Mouse (Mus musculus) Muller cell, postnatal 12 days (primary cell): Measurements from ENCODE around the gene Rpl7a.

ENCODE experiments used
- DNase-seq: peaks from one replicate; pipeline ENCODE4 v3.0.0-alpha.2; 2015; ENCODE audit errors: inconsistent ontology term

The Rpl7a gene

DNA sequence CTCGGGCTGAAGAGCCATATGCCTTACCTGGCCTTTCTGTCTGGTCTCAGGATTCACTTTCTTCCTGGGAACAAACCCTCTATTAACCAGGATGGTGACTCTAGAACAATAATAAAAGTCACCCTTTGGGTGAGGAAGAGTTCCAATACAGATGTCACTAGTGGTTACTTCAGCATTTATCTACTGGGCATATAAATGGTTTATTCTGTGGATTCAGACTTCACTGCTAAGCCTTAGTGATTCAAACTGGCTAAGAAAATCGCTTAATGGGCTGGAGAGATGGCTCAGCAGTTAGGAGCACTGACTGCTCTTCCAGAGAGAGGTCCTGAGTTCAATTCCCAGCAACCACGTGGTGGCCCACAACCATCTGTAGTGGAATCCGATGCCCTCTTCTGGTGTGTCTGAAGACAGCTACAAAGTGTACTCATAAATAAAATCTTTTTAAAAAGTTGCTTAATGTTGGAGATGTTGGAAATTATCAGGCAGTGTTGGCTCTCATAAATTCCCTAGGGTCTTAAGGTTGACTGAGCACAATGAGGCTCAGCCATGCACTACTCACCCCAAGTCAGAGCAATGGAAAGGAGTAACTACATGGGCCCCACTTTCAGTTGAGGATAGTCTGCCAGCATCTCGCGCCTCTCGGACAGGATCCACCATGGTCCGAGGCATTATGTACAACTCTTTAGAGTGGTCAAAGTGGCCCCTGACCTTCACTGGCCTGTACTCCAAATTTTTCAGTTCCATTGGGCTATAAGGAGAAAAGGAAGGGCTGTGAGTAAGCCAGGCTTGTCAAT, 3.8 kb downstream of the Rpl7a start:
- DNase-seq, result no peak

DNA sequence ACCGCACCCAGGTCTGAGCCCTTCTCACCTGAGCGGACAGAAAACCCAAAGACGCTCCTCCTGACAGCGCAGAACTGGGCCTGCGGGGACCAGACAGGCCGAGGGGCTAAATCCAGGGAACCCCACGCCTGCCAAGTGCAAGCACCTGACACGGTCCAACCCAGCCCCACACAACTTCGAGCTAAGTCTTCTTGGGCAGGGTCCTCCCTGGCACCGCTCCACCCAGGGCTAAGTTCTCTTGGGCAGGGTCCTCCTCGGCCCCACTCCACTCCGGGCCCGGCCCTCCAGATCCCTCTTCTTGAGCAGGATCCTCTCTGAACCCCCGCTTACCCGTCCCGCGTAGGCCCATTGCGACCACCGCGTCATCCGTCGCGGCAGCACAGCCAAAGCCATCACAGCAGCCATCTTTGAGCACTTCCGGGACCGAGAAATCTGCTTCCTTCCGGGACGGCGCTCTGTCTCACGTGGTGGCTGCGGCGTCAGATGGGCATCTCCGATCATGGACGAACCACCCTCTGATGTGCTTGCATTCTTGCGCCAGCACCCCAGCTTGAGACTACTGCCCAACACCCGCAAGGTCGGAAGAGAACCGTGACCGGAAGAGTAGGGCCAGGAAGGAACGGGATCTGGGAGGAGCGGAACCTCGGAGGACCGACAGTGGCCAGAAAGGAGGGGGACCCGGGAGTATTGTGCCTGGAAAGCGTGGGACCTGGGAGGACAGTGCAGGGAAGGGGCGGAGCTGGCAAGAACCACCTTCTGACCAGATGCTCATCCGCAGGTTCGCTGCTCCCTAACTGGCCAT, 5.6 kb downstream of the Rpl7a start, which contains the start of the genes Surf2 and Surf1:
Gene Surf2, plus strand, starts transcription at position 441 of the 802 bp plus-strand sequence.
Gene Surf1, minus strand, starts transcription at position 604 of the 802 bp plus-strand sequence.
- DNase-seq, result peak; percentile 86

DNA sequence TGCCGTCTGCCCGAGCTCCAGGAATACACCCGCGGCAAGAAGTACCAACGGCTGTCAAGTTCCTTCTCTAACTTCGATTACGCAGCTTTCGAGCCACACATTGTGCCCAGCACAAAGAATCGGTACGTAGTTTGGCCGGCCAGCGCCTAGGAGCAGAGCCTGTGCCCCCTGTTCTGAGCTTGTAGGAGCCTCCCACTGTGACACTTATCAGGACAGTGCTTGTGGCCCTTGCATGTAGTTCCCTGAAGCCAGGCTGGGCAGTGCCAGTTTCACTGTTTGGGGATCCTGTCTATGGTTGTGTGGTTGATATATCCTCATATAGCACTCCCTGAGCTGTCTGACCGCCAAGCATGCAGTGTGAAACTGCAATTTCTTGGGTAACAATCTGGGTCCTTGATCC, 6.2 kb downstream of the Rpl7a start:
- no peak for DNase-seq

DNA sequence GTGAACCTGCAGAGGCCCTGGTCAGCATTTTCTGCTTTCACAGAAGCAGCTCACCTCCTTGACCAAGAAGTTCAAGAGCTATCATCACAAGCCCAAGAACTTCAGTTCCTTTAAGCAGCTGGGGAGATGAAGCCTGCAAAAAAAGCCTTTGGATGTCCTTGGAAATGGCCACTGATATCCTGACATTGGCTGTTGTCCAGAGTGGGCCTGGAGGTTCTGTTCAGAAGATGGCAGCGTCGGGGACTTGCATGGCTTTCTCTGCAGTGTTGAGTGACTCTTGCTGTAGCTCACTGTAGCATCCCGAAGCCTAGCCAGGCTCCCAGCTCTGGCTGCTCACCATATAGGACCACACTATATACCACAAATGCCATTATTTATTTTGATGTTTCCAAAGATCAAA, 9.1 kb downstream of the Rpl7a start:
- DNase-seq, result no peak

DNA sequence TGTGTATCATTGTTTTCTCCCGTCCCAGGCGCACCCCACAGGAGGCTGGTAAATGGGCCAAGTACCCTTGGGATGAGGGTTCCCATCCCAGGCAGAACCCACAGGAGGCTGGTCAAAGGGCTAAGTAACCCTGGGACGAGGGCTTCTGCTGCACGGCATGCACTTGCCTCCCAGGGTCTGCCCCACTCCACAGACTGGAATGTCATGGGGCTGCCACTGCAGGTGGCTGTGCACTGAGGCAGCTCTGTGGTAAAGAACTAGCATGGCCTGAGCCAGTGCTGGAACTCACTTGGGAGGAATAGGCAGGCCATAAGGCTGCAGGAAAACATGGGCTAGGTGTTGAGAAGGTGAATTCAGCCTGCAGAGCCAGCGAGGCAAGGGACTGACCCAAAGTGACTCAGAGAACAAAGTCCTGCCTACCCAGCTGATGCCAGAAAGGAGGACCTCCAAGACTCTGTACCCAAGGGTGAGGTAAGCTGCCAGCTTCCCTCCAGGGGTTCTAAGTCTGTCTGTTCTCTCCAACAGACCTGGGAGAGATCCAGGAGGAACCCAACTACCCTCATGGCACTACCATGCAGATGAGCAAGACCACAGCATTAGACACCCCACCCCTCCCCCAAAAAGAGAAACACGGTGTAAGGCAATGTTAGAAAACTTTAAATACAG, 9.8 kb downstream of the Rpl7a start:
- no peak for DNase-seq

DNA sequence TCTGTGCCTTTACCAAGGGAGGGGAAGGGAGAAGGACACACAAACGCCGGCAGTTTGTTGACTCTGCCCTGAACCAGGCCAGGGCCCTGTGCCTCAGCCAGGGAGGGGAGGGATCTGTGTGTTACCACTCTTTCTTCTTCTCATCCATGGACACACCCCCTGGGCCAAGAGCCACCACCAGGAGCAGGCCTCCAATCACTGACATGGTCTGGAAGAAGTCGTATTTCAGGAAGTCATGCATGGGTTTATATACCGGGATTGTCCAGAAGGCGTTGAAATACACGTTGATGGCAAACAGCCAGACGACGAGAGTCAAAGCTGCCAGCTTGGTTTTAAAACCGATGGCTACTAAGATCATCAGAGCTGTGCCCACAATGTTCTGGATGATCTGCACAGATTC, 11.2 kb downstream of the Rpl7a start:
- DNase-seq, result no peak

DNA sequence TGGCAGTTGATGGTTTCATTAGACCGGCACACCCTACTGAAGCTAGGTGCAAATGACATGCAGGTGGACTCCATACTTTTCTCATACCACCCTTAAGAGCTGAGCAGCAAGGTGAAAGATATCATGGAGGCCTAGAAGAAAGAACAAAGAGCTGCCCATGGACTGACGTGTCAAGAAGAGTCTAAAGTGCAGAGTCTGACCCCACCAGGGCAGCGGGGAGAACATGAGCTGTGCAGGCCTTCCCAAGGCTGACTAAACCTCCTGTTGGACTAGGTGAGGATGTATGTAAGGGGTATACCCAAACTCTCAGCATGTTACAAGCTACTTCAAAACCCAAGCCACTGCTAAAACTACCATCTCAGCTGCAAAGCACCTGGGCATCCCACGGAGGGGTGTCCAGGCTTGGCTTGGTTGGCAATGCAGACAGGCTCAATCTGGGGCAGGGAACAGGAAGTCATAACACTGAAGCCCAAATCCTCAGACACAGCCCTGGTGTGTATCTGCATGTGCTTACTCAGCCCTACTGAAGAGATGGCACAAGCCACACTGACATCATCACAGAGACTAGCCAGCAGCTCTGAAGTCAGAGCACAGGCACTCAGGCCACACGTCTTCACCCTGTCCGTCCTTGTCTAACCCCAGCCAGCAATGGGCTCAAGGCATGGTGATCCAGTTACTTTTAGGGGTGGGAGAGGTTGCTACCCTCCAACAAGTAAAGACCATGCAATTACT, 17.3 kb downstream of the Rpl7a start:
- DNase-seq, result no peak

DNA sequence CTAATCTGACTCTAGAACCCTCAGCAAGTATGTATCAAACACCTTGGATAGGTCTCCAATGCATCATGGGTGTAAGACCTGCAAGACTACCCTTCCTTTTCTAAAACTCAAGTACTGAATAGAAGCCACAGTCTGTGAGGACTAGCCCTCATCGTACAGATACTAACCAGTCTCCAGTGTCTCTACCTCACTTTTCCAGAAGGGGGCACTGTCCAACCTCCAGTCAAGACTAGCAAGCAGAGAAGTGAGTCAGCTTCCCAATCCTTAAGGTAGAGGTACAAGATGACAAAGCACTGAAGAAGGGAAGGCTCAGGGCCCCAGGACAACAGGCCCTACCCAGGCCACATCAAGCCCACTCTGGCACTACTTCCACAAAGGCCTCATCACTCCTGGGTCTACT, 19.8 kb downstream of the Rpl7a start:
- DNase-seq, result no peak

DNA sequence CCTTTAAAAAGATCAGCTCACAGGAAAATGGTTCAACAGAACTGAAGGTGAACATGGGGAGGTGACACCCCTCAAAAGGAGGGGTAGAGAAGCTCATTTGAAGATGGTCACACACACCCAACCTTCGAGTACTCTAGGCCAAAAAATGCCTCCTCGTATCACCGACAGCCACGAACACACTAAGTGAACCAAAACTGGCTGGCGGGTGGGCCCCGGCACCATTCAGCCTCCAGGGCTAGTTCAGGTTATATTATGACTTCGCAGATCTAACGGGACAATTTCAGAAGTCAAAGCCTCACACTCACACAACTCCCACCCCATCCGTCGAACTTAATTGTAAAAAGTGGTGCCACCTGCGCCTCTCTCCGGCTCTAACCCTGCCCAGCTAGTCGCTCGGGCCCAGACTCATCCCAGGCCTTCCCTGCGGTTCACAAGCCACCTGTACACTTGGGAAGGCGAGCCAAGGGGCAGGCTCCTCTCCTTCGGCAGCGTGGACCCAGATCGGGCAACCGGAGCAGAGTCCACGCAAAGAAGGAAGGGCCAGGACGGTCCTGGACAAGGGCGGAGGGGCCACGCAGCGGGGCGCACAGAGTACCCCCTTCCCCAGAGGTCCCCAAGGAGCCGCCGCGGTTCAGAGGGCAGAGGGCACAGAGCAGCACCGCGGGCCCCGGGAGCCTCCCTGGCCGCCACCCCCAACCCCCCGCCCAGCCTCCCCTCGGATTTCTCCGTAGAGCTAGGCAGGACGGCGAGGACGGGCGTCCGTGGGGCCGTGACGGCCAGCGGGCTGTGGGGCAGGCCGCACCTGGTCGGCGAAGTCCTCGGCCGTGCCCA, 22.1 kb downstream of the Rpl7a start:
- DNase-seq, result peak; percentile 45

DNA sequence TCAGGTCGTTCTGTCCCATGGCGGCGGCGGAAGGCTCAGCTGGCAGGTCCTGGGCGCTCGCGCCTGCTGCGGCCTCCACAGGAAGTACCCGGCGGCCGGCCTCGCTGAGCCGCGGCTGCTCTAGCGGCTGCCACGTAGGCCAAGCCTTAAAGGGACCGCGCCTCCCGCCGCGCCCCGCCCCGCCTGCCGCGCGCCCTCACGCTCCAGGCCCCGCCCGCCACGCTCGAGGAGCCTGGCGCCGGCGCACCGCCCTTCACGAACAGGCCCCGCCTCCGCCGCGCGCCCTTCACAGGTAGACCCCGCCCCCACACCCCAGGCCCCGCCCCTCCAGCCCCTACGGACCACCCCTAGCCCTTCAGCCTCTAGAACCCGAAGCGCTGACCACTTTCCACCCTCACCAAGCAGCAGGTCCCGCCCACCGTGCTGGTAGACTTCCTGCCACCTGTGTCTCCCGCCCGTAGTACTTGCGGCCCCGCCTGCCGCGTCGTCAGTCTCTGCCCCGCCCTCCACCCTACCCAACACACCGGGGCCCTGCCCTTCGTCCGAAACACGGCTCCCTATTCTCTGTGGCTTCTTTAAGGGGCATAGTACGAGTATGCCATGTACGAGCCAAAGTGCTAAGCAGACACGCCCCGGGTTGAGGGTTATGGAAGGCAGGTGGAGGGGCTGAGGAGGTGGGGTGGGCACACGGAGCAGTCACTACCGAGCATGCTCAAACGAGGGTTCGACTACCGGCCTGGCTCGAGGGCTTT, 22.9 kb downstream of the Rpl7a start, which contains the start of the genes Surf4 and Stkld1:
Gene Surf4, minus strand, starts transcription at position 625 of the 752 bp plus-strand sequence.
Gene Stkld1, plus strand, starts transcription at position 744 of the 752 bp plus-strand sequence.
- DNase-seq, result peak; percentile 97

DNA sequence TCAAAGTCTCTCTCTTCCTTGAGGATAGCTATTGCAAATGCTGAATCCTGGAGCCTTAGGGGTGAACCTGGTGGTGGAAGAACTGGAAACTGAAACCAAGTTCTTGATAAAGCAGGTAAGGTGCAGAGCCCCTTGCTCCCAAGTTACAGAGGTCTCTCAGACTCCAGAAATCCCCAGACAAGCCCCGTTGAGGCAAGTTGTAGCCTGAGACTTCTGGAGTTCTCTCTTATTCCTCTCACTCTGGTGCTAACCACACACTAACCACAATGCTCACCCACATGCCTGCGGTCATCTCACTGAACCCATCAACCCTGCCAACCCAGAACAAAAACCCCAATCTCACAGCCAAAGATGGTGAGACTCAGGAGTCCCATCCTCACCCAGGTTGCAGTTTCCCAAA, 24.7 kb downstream of the Rpl7a start:
- DNase-seq, result no peak

DNA sequence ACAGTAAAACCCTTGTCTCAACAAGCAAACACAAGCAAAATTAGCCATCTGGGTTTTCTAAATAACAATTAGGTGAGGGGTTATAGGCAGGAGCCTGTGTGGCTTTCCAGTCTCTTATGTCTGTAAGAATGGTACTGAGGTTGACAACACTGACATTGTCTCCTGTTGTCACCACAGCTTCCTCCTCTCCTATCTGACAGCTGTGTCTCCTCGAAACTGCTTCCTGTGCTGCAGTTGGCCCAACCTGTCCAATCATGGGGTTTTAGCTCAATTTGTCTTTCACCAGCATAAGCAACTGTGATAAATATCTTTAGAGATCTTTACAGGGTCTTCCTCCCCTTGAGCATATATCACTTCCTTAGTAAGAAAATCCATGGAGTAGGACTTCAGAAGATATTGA, 25.9 kb downstream of the Rpl7a start:
- DNase-seq, result no peak

DNA sequence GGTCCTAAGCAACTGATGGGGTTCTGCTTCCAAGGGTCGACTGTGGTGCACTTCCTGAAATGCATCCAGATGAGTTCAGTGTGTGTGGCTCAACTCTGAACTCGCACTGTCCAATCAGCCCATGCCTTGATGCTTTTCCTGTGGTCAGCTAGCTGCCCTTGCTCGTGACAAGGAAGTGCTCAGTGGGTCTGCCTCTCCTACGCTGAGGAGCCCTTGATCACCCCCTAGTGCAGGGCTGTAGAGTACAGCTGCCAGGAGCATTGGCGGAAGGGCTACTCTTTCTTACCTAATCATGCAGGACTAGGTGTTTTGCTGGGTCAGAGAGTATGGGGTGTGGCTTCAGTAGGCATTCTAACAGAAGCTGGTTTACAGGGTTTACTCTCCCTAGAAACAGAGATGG, 31.0 kb downstream of the Rpl7a start:
- DNase-seq, result no peak

DNA sequence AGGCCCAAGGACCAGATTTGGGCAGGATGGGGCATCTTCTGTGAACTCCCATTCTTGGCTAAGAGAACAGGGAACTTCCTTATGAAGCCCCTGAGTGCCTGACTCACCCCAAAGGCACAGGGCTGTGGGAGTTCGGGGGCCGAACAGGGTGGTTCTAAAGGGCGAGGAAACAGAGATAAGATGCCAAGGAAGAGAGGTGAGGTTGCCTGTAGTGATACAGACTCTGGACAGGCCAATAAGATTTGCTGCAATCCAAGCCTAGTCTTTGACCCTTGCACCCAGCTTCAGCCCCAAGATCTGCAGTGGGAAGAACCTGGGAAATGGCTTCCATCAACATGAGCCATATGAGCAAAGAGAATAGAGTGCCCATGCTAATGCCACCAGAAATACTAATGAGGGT, 32.7 kb downstream of the Rpl7a start:
- no peak for DNase-seq

DNA sequence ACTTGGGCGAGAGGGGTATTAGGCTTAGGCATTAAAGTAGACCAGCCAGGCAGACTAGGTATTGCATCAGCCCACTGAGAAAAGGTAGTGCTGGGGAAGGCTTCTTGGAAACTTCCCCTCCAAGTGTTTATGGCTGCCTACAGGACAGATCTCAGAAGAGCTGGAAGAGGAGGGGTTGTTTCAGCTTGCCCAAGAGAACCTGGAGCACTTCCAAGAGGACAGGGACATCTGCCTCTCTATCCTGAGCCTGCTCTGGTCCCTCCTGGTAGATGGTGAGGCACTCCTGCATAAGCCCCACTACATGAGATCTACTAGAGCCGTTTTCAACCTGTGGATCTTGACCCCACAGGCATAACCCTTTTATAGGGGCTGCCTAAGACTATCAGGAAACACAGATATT, 39.8 kb downstream of the Rpl7a start:
- DNase-seq, result no peak

DNA sequence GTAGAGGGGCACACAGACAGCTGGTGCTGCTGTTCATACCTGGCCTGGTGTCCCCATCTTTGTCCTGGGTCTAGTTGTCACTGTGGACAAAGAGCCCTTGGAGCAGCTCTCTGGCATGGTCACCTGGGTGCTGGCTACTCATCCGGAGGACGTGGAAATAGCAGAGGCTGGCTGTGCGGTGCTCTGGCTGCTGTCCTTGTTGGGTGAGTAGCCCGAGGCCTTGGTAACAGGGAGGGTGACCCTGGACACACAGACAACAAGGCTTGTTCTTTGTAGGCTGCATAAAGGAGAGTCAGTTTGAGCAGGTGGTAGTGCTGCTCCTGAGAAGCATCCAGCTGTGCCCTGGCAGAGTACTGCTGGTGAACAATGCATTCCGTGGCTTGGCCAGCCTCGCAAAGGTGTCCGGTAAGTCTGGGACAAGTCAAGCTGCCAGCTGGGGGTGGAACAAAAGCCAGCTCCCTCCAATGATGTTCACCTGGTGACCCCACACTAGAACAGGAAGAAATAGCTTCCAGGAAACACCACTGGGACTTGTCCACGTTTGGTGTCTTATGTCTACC, 40.9 kb downstream of the Rpl7a start:
- DNase-seq, result no peak

DNA sequence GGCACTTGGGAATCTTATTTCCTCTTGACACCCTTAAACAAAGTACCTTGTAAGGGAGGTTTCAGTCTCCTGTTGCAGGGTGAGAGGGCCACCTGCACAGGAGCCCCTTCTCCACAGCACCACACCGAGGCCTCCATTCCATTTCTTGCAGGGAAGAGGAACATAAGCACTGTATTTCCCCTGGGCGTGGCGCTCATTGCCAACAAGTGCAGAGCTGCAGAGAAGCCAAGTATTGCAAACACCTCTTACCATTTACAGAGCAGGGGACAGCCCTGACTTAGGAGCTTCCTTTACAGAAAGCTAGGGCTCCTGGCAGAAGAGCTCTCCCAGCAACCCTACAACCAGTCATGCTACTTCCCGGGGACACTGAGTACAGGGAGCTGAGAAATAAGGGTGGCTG, 41.6 kb downstream of the Rpl7a start:
- DNase-seq, result no peak

DNA sequence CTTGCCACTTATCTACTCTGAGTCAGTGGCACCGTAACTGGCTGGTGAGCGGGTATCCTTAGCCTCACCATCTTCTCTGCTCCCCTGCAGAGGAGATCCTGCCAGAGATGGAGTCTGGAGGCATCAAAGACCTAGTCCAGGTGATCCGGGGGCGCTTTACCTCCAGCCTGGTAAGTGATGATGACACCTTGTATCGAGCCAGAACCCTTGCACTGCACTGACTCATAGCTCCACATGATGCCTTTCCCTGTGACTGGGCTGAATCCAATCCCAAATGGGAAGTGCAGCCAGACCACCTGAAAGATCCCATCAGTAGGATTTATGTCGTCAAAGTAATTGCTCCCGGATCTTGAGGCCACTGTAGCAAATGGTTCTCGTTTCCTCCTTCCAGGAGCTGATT, 42.3 kb downstream of the Rpl7a start:
- DNase-seq, result no peak

DNA sequence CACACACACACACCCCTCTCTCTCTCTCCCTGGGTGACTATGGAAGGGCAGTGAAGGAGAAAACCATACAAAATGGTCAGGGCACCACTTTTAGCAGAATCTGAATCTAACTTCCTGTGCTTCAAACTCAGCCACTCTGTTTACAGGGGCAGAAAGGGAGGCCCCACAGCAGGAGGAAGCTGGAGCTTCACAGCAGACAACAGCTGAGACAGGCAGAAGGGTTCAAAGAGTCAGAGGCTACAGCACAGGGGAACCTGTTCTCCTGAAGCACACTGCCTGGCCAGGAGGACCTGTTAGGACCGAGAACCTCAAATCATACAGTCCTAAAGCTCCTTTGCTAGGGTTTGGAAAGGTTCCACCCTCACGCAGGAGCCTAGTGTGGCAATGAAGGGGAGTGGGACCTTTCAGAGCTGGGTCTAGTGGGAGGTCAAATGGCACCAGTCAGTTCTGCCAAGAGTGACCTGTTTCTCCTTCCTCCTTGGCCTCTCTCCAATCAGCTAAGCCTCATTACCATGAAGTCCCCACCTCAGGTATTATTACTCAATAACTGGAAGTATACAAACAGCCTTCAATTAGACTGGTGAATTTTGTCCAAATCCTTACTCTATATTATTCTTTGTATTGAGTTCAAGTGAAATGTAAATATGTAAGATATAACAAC, 44.3 kb downstream of the Rpl7a start:
- no peak for DNase-seq
